Mouse (Mus musculus): ENCODE results near the gene Gjd3.

The Gjd3 gene

GRCm38 (mm10) chr11:98981289-98981996, 1.4 kb downstream of the Gjd3 start:
- DNase-seq (ENCODE audit: low spot score): no peak

DNA sequence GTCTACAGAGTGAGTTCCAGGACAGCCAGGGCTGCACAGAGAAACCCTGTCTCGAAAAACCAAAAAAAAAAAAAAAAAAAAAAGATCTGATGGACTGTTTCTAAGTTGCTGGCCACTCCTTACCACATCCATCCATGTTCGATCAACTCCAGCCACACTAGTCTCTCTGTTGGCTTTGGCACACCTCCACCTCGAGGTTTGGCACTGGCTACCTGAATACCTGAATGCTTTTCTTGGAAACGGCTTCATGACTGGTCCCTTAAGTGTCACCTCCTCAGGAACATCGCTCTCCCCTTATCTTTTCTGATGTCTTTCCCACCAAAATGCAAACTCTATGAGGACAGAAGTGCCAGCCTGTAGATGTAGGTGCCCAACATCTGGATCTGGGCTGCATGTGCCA, 3.5 kb downstream of the Gjd3 start:
- no peak for DNase-seq (ENCODE audit: low spot score)

GRCm38 (mm10) chr11:98978526-98979148, 4.2 kb downstream of the Gjd3 start:
- DNase-seq (ENCODE audit: low spot score): no peak

DNA sequence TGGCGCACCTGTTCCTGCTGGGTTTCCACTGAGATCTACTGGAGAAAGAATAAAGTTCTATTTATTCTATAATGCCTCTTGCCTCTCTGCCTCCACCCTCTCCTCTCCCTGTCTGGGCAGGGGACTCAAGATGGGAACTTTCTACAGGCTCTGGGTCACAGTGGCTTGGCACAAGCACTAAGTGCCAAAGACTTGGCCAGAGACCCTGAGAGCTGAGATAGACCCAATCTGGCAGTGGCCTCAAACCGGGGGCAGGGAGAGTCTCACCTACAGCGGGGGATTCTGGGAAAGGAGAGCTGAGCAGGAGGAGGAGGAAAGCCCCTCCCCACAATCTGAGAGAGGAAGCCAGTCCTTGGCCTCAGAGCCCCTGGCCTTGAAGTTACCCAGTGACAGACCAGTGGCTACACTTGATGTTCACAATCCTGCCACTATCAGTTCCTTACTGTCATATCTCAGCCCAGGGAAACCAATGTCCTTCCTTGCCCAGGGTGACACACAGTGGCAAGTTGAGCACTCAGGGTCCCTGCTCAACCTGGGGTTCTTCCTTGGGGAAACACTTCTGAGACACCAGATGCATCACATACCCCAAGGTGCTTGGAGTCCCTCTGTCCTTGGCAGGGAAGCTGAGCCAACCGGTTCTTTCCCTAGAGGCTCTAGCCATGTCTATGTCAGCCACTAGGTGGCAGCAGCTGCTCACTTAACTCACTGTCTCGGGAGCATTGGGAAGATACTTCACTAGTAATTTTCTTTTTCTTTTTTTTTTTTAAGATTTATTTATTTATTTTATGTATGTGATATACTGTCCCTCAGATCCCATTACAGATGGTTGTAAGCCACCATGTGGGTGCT, 7.7 kb downstream of the Gjd3 start:
- no peak for DNase-seq (ENCODE audit: low spot score)

- no peak for DNase-seq (ENCODE audit: low spot score)
Measured at GRCm38 (mm10) chr11:98974213-98974612, 8.6 kb downstream of the Gjd3 start.

- no peak for DNase-seq (ENCODE audit: low spot score)
Measured at GRCm38 (mm10) chr11:98973584-98973983, 9.2 kb downstream of the Gjd3 start.

GRCm38 (mm10) chr11:98972801-98973360, 9.9 kb downstream of the Gjd3 start:
- no peak for DNase-seq (ENCODE audit: low spot score)

- no peak for DNase-seq (ENCODE audit: low spot score)
Measured at GRCm38 (mm10) chr11:98972215-98972614, 10.6 kb downstream of the Gjd3 start.

GRCm38 (mm10) chr11:98971316-98972031, 11.3 kb downstream of the Gjd3 start:
- DNase-seq (ENCODE audit: low spot score): no peak

- DNase-seq (ENCODE audit: low spot score): no peak
Measured at GRCm38 (mm10) chr11:98970191-98970925, 12.5 kb downstream of the Gjd3 start.

- DNase-seq (ENCODE audit: low spot score): no peak
Measured at GRCm38 (mm10) chr11:98969496-98969927, 13.3 kb downstream of the Gjd3 start.

DNA sequence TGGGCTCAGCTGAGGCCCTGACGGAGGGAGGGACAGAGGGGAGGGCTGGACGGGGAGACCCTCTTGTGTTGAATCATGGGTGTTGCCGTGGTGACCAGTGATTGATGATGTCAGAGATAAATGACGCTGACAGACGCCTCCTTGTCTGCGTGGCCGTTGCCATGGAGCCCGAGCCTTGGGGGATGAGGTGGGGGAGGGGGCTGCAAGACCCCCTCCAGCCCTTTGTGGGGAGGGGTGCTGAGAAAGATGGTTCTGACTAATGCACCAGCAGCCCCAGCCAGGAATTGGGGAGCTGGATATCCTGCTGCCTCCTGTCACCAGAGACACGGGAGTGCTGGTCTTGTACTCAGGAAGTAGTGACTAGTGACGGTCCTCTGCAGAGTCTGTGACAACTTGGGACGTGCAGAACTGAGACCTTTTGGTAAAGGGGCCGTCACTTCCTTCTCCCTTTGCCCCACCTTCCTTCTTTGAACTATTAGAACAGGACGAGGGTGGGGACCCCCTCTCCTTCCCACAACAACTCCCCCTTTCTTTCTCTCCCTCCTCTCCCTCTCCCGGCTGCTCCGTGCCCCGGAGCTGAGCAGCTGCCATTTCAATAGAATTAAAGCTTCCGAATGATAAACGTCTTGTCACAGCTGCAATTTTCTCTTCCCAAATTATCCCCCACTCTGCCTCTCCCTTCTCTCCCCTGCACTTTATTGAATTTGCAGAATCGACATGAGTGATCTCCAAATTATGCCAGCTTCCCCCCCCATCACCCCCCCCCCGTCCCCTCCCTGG, 13.9 kb downstream of the Gjd3 start:
- DNase-seq (ENCODE audit: low spot score): no peak

DNA sequence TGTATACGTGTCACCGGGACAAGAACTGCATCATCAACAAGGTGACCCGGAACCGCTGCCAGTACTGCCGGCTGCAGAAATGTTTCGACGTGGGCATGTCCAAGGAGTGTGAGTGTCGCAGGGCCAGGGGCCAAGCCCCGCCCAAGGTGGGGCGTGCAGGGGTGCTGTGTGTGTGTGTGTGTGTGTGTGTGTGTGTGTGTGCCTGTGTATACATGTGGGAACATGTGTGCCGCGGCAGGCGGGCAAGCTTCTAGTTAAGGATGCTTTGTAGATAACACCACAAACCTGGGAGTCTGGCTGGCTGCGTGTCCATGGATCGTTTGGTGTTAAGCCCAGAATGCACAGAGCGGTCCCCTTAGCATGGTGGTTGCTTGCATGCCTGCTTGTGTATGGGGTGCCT, 14.7 kb downstream of the Gjd3 start:
- no peak for DNase-seq (ENCODE audit: low spot score)

GRCm38 (mm10) chr11:98966499-98967141, 16.2 kb downstream of the Gjd3 start:
- no peak for DNase-seq (ENCODE audit: low spot score)

DNA sequence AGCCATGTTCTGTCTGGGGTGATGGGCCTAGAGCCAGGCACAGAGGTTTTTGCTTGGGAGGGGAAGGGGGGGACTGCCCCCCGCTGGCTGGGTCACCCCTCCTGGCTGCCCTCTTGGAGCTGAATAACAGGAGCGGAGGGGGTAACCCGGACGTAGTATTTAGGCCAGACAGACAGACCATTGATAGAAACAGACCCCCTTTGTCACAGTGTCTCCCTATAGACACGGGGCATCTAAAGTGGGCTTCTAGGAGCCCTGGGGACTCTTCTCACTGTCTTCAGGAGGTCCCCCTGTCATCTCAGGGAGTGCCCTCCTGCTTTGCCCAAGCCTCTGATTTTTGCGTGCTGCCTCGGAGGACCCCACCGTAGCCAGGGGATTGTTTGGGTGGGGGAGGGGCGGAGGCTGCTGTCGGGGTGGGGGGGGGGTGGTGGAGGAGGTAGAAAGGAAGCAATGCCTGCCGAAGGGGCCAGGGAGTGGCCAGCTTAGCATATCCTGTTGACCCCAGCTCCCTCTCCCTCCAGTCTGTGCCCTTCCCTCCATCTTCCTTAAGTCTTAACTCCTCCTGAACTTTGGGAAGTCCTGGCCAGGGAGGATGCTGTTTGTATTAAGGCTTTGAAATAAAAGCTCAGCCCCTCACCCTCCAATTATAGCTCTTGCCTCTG, 17.3 kb downstream of the Gjd3 start:
- DNase-seq (ENCODE audit: low spot score): no peak

- no peak for DNase-seq (ENCODE audit: low spot score)
Measured at GRCm38 (mm10) chr11:98964616-98965415, 18.0 kb downstream of the Gjd3 start.

DNA sequence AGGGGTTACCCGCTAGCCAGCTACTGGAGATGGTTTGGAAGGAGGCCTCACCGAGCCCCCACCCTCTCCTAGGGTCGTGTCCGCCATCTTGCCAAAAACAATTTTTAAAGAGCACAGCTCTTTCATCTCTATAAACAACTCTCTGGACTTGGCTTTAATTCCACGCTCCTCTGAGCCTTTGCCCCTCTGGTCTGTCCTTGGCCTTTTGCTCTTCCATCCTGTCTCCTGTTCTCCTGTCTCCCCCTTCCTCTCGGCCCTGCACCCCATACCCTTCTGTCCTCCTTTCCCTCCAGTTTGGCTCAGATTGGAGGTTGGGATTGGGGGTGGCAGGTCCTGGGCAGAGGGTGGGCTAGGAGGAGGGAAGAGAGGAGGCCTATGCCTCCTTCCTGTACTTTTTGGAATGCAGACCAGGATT, 18.6 kb downstream of the Gjd3 start:
- DNase-seq (ENCODE audit: low spot score): no peak

DNA sequence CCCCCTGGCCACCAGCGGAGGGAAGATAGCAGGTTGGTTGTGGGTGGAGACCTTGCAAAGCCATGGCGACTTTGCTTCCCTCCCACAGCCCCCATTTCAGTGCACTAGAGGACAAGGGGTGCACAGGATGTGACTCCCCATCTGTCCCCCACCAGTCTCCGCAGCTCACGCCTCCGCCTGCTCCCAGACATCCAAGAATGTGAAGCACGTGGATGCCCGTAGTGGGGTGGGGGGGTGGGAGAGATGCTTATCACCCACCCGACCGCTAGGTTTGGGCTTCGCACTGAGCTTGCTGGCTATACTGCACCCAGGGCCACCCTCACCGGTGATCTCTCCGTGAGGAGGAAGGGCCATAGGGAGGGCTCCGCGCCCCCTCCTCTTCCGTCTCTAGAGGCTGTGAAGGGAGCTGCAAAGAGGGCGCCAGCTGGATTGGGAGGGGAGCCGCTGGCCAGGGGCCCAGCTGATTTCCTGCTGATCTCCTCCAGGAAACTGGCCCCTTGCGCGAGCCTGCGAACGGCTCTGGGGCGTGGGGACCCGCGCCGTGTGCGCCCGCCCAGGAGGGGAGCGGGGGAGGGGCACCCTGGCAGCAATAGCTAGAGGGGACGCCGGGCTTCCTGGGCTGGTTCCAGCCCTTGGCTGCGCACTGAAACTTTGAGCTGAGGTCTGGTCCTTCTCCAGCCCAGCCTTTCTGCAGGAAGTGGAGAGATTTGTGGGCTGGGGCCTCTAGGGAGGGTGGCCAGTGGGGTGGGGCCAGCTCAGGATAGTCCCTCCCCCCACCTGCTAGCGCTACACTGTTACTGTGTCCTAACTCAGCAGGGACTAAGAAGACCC, 19.4 kb downstream of the Gjd3 start:
- no peak for DNase-seq (ENCODE audit: low spot score)
